Mouse (Mus musculus) heart, postnatal 0 days (tissue): ENCODE measurements around the gene Atg3.

Experiments used
- CTCF ChIP-seq: IDR thresholded peaks from 2 replicates; pipeline ENCODE4 v1.5.1; 2016; ENCODE audit warnings: antibody characterized with exemption, control low read depth, low read depth
- EP300 ChIP-seq: IDR thresholded peaks from 2 replicates; pipeline ENCODE4 v1.6.1; 2016; ENCODE audit warnings: antibody characterized with exemption, low read depth

GRCm38 (mm10) chr16:45181824-45182223, 23.2 kb downstream of the Atg3 start:
- TF ChIP-seq CTCF (no peak), EP300 (no peak)
